Mouse (Mus musculus): ENCODE data around the gene Gm15127.
"Not testable (repeated sequence)": the region's sequence is repeated elsewhere in the genome, so short reads cannot be mapped to it uniquely, and the experiment has no call there.

The Gm15127 gene

DNA sequence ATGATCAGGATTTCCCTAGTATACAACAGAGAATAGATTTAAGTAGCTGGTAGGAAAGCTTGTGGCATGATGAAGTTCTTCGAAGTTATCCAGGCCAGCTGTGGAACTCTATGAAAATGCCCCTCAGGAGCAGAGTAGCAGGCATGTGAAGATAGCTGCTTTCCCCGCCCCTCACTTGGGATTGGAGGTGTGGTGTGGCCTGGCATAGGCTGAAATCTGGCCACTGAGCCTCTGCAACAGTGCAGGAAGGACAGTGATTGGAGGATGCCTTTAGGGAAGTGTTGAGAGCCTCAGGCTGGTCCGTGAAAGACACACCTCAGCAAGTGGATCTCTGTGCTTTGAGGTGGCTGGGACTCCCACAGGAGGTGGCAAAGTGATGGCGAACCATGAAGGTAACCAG is at the start of gene Gm15127:
TSS of gene Gm15127 (plus strand) at position 301 of the 400 bp plus-strand sequence.
- not testable (repeated sequence) for DNase-seq (ENCODE audit: low read depth)

DNA sequence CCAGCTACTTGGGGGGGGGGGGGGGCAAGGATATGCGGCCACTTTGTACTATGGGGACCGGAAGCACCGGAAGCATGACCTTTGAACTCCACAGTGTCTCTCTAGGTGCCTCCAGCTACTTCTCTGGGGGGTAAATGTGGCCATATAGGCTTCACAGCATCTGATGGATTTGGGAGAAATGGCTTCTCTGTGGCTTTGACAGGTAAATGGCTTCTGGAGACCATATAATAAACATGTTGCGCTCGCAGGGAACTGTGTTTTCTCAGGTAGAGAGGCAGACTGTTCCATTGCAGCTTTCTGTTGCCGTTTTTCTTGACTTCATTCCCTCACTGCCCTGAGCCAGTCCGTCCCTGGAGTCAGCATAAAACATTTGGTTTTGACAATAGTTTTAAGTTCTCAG is 48.3 kb upstream of the Gm15127 start, which contains the start of gene Gm8334:
TSS of gene Gm8334 (minus strand) at position 101 of the 400 bp plus-strand sequence.
- not testable (repeated sequence) for DNase-seq (ENCODE audit: low read depth)

DNA sequence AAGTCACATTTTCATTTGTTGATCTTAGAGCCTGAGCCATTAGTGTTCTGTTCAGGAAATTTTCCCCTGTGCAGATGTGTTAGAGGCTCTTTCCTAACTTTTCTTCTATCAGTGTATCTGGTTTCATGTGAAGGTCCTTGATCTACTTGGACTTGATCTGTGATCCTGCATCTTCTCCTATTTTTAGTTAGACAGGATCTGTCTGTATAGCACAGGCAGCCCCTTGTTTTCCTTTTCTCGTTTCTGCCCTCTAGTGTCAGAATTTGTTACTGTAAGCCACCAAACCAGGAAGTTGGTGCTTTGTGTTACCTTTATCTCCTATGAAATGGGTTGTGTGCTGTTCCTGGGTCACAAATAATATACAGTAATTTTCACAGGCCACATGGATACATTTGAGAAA is 12.9 kb downstream of the Gm15127 start:
- not testable (repeated sequence) for DNase-seq (ENCODE audit: low read depth)

Data from c-Kit-positive CD71-positive TER-119-negative erythroid progenitor cells, embryonic 14.5 days (primary cell).